Mouse (Mus musculus): ENCODE measurements at regions not wholly inside any gene's neighbourhood (a gene's known extent, or its start where the extent isn't known, plus 50 kb on each side); places are given as distances from the start of the nearest gene placed in this dataset.

DNA sequence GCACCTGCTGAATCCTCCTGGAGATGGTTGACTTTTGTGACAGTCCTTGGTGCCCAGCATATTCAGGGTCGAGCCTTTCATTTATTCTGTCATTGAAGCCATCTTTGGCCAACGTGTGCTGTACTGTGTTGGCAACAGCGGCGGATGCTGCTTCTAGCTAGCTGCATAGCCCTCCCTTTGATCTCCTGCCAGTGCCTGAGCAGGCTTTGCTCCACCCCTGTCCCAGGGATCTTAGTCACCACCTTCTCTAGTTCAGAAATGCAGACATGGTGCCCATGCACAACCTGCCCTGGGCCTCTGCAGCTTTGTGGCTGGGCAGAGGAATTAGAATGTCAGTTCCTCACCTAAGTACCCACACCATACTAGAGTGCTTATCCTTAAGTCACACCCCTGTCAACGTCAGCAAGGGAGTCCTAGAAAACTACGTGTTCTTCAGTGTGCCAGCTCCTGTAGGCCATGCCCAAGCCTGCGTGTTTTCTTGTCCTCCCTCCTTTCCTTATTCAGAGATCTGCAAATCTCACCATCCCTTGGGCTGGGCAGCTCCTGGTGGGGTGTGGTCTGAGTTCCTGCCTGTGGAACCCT, 151.9 kb downstream of the Zfp706 start:
- no peak for DNase-seq (ENCODE audit: low spot score)

DNA sequence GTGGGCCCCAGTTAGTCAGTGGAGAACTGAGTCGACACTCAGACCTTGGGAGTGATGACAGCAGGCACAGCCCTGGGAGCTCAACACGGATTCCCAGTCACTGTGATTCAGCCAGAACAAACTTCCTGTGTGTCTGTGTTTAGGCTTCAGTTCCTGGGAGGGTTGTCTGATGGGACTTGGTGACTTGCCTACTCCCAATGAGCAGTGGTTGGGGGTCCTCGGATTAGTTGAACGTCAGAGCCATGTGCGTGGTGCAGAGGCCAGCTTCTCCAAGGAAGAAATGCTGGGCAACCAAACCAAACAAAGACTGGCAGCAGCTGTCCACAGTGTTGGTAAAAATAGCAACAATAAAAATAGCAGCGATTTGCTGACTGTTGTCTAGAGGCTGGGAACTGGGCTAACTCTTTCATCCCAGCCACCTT, 152.7 kb downstream of the Zfp706 start:
- no peak for DNase-seq (ENCODE audit: low spot score)

DNA sequence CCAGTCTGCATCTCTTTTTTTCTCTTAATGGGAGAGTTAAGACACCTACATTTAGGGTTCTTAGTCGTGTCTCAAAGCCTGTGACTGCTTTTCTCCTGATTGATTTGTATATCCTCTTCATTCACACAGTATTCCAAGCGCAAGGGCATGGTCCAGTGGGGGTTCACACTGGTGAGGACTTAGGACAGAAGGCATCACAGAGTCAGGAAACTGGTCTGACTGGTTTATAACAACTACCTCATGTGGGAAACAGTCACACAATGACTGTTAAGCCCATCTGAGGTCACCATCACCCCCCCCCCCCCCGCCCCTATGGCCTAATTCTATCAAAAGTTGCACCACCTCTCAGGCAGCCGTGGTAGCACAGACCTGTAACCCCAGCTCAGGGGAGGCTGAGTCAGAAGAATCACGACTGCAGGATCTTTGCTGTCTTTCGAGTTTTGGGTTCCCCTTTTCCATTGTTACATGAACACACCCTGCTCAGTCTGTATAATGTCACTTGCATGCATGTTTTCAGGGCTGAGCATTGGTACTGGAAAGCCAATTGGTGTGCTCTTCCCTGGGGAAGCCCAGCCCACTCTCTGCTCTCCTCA, 155.2 kb downstream of the Zfp706 start:
- no peak for DNase-seq (ENCODE audit: low spot score)

DNA sequence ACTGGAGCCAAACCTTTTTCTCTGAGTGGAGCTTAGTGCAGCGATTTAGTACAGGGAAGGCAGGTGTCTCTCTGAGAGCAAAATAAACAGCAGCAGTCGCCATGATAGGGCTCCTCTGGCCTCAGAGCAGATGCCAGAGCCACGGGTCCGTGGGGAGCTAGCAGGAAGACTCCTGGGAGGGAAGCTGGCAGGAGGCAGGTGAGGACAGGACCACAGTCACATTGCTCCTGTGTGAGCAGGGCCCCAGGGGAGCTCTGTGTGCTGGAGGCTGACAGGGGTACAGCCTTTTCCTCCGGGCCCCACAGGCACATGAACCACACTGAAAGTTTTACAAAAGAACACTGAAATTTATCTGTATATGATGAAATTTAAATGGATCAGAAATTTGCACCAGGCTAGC, 159.3 kb downstream of the Zfp706 start:
- DNase-seq (ENCODE audit: low spot score) = no peak

DNA sequence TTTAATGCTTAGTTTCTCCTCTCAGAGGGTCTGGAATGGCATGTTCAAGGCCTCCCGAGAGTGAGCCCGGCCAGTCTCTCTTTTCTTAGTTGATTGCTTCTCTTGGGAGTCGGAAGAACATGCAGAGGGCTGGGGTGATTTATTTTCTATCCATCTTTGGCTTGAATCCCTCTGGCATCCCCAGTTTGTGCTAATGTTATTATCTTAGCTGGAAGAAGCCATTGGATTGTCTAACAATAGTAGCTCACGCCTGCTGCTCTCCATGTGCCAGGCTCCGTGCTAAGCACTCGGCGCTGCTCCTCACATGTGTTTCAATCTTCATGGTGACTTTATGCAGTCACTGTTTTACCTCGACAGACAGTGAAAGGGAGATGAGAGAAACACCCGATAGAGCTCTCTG, 160.8 kb downstream of the Zfp706 start:
- no peak for DNase-seq (ENCODE audit: low spot score)

Measured in ovary, postnatal 14 days (tissue).